Mouse (Mus musculus): Measurements from ENCODE around the gene Gm28635.
A peak's percentile ranks its signal among the peaks of the same experiment; 100 is the strongest.

The Gm28635 gene

DNA sequence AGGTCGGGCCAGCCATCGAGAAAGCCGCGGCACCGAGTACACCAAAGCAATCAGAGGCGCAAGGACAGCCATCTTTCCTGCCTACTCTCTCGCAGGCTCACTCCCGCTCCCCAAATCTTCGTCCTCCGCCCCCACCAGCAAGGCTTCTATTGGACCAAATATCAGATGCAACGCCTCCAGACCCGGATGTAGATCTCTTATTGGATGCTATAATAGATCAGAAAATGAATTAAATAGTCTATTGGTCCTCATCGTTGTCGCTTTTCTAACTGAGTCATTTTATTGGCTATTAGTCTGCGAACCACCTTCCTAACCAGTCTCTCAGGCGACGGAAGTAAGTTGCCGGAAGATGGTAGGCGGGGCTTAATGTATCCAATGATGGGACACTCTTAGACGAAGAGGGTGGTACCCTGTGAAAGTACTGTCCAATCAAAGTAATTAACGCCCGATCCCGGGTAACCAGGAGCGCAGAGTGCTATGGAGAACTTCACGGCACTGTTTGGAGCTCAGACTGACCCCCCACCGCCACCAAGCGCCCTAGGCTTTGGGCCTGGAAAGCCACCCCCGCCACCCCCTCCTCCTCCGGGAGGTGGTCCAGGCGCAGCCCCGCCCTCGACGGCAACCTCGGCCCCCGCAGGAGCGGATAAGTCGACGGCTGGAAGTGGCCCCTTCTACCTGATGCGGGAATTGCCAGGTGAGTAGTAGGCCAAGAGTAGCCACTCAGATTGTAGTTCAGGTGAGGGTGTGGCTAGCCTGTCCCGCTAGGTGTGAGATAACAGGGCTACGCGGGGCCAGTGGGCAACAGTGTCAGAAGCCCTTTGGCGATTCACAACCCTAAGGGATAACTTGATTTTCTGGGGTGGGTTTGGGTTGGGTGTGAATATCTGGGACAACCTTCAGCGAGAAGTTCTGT is at the start of gene Gm28635, which contains the start of gene Med19:
TSS of gene Gm28635 (minus strand) at position 74 of the 913 bp plus-strand sequence.
TSS of gene Med19 (plus strand) at position 435 of the 913 bp plus-strand sequence.
- peak; percentile 100 for DNase-seq (ENCODE audit: inconsistent ontology term)

DNA sequence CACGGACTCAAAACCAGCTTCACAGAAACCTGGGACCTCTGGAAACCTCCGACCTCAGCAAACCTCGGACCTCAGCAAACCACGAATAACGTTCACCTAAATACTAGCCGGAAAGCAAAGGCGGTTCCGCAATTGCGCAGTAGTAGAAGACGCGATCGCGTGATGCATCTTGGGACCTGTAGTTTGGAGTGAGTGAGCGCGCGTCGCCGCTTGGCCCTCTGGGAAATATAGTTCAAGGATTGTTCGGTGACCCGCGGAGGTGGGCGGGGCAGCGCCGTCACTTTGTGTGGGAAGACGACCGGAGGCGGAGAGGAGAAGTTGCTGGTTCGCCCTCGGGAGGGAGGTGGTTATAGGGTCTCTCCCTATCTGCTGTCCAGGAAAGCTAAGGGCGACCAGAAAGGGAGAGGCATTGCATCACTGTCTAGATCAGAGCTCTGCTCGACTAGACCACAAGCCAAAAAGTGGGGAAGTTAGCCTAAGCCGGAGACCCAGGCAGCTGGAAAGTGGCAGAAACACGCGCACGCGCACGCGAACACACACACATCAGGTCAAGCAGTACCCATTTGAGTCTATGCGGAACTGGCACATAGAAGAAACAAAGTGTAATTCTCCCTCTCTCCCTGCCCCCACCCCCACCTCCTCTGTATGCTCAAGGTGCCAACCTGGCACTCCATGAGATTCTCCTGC is 49.5 kb upstream of the Gm28635 start, which contains the start of gene Clp1:
TSS of gene Clp1 (minus strand) at position 179 of the 687 bp plus-strand sequence.
- peak; percentile 99 for DNase-seq (ENCODE audit: inconsistent ontology term)

DNA sequence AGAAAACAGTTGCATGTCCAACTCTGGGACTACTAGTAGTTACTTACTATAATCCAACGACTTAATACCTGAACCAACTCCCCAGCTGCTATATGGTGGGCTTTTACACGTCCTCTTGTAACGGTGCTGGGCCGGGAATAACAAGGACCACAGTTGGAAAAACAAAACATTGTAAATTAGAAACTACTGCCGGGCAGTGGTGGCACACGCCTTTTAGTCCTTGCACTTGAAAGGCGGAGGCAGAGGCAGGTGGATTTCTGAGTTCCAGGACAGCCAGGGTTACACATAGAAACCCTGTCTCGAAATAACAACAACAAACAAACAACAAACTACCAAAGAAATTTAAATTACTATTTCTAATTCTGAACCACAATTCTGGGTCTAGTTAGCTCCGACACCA is 48.9 kb upstream of the Gm28635 start:
- no peak for DNase-seq (ENCODE audit: inconsistent ontology term)

DNA sequence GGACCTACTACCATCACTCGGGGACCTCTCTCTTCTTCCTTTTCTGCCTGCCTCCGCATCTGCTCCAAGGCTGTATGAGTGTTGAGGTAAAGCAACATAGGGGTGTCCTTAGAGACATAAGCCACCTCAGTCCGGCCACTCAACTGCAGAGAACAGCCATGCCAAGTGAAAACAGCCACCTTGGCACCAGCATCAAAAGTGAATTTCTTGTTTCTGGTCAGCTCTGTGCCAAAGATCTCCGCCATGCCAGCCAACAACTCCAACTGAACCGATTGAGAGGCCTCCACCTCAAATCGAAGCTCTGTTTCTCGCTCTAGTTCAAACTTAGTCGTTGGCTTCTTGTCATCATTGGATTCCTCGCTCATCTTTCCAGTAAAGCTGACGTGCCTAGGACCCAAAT is 47.9 kb upstream of the Gm28635 start:
- DNase-seq (ENCODE audit: inconsistent ontology term): no peak

DNA sequence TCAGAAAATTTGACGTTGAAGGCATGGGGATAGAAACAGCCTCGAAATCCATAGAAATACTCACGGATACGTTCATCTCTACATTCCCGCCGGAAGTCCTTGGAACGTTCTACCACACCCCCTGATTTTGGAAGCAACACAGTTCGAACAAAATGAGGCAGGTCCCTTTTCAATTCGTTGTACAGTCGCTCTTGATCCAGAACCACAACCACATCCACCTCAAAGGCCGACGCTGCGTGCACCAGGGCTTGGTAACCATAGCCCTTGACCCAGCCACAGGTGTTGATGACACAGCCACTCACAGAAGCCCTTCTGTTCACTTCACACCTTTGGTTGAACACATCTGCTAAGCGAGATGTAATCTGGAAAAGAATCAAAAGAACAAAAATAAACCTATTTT is 46.0 kb upstream of the Gm28635 start:
- no peak for DNase-seq (ENCODE audit: inconsistent ontology term)

DNA sequence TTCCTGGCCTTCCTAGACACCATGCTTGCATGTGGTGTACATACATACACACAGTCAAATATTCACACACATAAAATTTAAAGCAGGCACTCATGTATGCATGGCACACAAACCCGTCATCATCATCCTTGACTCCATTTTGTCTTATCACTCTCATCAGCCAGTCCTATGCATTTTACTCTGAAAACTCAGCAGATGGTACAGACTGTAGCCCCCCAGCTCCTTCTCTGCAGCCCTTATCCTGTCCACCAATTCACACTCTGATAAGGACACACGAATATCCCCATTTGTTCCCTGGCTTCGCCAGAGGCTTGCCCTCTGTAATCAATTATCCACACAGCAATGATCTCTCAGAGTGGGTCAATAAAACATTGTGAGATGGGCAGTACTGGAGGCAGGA is 43.3 kb upstream of the Gm28635 start:
- no peak for DNase-seq (ENCODE audit: inconsistent ontology term)

DNA sequence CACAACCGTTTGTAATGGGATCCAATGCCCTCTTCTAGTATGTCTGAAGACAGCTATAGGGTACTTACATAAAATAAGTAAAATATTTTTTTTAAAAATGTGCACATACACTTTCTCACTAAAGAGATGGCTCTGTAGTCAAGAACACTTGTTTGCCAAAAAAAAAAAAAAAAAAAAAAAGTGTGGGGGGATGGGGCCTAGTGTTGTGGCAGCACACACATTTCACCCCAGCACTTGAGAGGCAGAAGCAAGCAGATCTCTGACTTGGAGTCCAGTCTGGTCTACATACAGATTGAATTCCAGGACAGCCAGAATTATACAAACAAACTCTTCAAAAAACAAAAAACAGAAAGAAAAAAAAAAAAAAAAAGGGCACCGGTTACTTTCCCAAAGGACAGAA is 42.9 kb upstream of the Gm28635 start:
- DNase-seq (ENCODE audit: inconsistent ontology term): no peak

DNA sequence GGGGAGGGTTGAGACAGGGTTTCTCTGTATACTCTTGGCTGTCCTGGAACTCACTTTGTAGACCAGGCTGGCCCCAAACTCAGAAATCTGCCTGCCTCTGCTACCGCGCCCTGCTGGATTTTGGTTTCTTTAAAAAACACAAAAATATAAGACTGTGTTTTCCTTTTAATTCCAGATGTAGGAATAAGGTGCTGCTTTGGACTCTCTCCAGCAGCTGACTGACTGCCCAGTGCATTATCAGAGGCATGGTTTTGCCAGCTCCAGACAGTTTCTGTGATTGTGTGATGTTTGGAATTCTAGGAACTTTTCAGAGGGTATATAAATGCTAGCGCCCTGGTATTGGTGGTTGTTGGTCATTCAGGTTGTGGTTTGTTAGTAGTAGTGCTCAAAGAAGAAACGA is 39.5 kb upstream of the Gm28635 start:
- DNase-seq (ENCODE audit: inconsistent ontology term): no peak

DNA sequence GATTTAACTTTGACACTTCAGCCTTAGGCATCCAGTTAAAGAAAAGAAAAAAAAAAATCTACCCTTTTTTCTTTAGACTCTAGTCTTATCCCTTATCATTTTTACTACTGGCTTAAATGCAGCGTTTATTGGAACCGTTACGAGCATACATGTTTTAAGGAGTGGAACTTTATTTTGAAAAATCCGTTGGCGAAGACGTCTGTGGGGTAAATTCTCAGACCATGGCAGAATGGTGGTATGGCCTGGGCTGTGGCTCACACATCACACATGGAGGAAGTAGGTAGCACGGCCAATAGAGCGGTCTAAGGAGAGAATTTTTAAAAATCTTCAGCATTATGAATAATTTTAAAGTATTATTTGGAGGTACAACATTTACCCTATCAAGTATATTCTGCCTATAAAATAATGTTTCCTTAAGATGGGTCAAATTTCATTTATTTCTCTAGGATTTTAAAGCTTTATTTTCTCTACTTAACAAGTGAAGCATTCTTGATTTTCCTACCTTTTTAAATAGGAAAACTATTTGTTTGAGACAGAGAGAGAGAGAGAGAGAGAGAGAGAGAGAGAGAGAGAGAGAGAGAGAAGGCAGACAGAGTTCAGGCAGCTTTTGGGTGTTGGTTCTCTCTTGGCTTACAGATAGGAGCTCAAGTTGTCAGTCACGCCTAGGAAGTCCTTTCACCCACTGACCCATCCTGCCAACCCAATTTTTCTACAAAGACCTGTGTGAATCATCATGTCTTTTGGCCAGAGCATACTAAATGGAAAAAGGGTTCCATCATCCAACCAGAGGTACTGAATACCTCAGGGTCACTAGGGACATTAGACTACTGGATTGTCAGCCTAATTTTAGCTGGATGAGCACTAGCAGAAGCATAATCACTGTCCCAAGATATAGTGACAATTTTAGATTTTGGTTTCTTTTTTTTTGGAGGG is 38.8 kb upstream of the Gm28635 start:
- DNase-seq (ENCODE audit: inconsistent ontology term): peak; percentile 64

DNA sequence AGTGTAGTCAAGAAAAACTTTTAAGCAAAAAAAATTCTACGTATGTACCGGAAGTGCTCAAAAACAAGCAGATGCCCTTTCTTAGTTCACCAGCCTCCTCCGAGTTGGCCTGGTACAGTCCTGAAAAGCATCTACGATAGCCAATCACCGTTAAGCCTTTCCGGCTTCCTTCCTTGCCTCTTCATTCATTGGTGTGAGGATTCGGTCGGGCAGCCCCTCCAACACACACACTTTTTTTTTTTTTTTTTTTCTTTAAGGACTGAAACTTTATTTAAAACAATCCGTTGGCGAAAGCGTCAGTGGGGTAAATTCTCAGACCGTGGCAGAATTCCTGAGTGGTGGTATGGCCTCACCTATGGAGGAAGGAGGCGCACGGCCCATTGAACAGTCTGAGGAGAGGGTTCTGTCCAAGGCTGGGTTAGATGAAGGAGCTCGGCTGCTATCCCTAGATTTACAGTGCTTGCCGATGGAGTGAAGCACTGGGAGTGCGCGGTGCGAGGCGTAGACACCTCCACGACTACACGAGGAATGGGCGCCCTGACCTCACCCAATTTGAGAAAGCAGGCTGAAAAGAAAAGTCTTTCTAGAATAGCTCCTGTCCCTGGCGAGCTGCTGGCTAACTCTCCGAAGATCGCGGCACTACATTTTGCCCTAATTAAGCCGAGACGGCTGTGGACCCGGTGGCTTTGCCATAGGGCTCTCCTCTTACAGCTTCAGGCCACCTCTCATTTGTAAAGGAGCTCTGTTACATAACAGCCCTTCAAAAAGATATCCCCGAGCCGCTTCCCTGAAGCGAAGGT is 37.9 kb upstream of the Gm28635 start:
- no peak for DNase-seq (ENCODE audit: inconsistent ontology term)

DNA sequence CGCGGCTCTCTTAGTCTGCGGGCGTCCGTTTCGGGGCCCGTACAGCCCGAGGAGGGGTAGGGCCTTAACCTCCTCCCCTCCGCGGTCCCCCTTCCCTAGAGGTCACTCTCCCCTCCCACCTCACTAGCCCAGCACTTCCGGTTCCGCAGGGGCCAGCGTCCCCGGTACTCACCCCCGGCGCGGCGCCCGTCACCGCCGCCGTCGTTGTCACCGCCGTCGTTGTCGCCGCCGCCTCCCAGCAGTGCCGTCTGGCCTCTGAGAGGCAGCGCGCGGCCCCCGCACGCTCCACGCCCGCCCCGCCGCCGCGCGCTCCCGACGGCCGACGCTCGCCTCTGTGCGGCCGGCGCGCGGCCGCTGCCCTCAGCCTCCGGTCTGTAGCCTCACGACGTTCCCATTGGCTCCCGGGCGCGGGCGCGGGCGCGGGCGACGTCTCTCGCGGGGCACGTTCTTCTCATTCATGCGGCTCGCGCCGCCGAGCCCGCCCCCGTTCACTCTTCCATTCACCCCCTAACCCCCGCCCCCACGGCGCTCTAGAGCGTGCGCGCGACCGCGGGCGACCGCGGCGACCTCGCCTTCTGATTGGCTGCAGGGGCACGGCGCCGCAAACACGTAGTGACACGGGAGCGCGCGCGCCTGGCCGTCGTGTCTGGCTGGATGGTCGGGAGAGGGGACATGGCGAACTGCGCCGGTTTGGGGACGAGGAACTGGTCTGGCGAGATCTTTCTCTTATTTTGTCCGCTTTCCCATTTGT is 37.1 kb upstream of the Gm28635 start, which contains the start of gene Zdhhc5:
TSS of gene Zdhhc5 (minus strand) at position 370 of the 751 bp plus-strand sequence.
- DNase-seq (ENCODE audit: inconsistent ontology term): peak; percentile 100

DNA sequence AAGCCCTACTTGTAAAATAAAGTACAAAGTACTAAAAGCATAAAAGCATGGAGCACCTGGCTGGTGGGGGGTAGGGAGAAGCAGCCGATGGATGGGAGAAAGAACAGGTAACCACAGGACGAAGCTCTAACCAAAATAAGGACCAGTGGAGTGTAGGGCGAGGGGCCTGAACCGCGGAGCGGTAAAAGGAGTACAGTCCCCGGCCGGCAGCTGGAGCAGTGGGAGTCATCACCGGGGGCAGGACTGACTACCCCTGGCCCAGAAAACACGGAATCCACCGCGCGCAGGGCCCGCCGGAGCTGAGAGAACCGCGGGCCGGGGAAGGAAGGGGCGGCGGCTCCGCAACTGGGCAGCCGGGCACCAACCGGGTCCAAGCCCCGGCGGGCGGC is 36.6 kb upstream of the Gm28635 start:
- no peak for DNase-seq (ENCODE audit: inconsistent ontology term)

DNA sequence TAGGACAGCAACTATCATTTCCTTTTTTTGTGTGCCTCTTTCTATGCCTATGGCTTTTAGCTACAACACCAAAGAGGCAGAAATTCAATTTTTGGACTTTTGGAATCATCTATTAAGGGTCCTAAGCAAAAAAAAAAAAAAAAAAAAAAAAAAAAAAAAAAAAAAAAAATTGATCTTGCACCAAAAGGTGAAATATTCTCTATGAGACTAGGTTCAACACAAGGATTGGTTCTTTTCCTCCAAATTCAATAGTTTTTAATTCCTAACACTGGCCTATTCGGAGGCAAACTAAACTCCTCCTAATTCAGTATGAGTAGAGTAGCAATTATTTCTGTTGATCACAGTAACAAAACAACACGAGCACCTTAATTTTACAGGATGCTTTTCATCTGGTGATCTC is 34.1 kb upstream of the Gm28635 start:
- DNase-seq (ENCODE audit: inconsistent ontology term): no peak

DNA sequence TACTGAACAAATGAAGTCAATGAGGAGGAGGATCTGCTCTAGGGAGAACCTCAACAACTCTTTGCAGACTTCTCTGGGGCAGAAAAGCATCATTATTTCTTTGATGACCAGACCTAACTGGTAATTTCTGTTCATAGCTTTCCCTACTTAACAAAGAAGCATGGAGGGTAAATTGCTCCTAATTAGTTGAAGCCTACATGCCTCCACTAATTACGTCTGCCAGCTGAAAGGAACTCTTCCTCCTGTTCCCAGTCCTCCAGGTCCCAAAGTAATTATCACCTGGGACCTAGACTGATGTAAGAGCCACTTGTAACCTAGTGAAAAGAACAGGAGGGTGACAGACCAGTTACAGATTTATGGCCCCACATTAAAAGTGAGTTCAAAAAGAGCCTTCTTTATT is 29.7 kb upstream of the Gm28635 start:
- peak; percentile 60 for DNase-seq (ENCODE audit: inconsistent ontology term)

DNA sequence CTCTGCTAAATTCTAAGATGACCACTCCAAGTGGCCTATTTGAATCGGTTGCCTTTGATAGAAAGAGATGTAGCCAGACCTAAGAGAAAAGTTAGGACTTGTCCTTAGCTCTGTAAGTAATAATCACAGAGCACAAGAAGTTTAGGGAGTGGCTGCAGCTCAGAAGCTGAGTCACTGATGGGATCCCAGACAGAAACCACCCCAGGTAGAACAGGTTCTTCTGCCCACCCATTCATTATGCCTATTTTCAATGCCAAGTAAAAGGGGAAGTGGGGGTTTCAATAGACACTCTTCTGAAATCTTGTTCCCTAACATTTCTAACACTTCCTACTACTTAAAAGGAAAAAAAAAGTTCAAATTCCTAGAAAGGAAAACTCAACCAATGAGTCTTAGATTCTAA is 27.5 kb upstream of the Gm28635 start:
- DNase-seq (ENCODE audit: inconsistent ontology term): no peak

DNA sequence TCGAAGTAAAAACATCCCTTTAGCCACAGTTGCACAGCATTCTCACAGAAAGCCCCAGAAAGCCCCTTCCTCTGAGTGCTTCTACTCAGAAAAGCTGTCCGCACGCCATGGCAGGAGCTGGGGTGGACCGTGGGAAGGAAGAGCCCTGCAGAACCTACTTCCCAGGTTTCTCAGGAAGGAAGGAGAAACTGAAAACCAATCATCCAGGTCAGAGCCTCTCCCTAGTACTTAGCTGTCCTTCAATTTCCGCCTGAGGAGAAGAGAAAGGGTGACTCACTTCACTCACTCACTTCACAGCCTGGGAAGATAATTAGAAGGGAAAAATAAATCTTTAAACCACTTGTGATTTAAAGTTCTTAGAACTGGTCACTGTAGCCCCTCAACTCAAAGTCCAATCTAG is 26.5 kb upstream of the Gm28635 start:
- DNase-seq (ENCODE audit: inconsistent ontology term): peak; percentile 36

DNA sequence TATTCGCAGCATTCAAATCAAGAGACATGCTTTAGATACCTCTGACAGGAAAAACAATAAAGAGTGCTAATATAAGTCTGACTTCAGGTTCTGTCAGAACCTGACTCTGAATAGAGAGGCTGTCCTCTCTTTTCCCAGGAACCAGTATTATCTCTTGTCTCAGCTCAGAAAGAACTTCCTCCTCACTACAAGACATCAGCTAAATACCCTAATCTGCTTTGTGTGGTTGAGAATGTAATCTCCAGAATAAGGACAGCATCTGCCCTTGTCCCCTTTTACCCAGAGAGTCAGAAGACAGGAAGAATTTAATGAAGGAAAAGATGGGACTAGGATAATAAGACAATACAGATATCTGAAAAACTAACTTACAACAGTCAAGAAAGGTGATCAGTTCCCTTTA is 25.7 kb upstream of the Gm28635 start:
- DNase-seq (ENCODE audit: inconsistent ontology term): no peak

DNA sequence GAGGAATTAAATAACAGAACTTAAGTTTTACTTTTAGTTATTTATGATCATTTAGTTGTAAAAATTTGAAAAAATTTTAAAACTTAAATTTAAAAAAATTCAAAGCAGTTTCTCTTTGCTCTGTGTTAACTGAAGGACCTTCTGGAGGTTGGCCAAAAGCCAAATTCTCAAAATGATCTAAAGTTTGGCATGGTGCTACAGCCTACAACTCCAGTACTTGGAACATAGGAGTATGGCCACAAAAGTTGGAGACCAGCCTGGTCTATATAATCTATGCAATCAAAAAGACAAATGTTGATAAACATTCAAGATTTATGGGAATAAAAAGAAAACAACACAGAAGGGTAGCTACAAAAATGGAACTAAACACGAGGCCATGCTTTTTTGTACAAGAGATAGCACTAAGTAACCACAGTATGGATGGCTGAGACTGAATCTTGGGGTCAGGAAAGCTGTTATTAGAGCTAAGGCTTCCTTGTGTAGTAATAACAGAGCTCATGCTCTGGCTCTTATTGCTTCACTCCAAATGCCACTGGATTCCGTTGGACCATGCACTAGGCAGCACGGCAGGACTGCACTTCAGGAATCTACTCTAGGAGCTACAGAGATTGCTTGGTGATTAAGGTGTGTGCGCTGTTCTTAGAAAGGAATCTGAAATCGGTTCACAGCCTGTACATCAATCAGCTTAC is 17.3 kb upstream of the Gm28635 start:
- DNase-seq (ENCODE audit: inconsistent ontology term): no peak

DNA sequence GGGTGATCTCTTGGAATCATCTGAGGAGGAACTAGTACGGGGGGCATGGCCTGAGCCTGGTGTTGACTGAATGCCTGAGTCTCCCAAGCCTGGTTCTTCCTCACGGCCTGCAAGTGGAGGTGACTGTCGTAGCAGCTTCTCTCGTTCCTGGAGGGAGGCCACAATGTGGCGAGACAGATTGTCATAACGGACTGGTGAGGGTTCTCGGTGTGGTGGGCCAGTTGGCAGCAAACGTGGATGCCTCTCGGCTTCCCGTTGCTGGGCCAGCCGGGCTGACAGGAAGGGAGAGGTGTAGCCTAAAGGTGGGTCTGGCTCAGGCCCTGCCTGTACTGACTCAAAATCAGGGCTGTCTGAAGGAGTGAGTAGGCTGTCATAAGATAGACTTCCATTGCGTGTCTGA is 12.2 kb upstream of the Gm28635 start:
- no peak for DNase-seq (ENCODE audit: inconsistent ontology term)

Data from Muller cell, postnatal 12 days (primary cell).